Mouse (Mus musculus): ENCODE data around the gene Cfb.

The Cfb gene

GRCm38 (mm10) chr17:34885615-34886014, 23.3 kb upstream of the Cfb start:
- CTCF ChIA-PET: no interaction called here

GRCm38 (mm10) chr17:34884704-34885103, 22.4 kb upstream of the Cfb start:
- CTCF ChIA-PET: no interaction called here

- CTCF ChIA-PET: interaction anchor here (0.6 kb wide), 1 partner anchor 25 kb away, joined by 3 read pairs; no protein-coding TSS in a partner anchor
These were observed 21.0 kb upstream of the Cfb start for GRCm38 (mm10) chr17:34883332-34883731.

GRCm38 (mm10) chr17:34881683-34882310, 19.5 kb upstream of the Cfb start, which contains the start of gene Gm20547:
Gene Gm20547, minus strand, starts transcription at chr17:34882042.
- CTCF ChIA-PET: interaction anchor here (0.7 kb wide), 2 partner anchors 335 to 1011 kb away, joined by 5 to 6 read pairs; no protein-coding TSS in a partner anchor

- CTCF ChIA-PET: no interaction called here
These were observed 18.8 kb upstream of the Cfb start for GRCm38 (mm10) chr17:34881166-34881565.

GRCm38 (mm10) chr17:34879336-34879879, 17.1 kb upstream of the Cfb start, which contains the start of gene Zbtb12:
Gene Zbtb12, plus strand, starts transcription at chr17:34879483.
- CTCF ChIA-PET: interaction anchor here (0.5 kb wide), 2 partner anchors 11 to 319 kb away, joined by 5 to 8 read pairs; no protein-coding TSS in a partner anchor

GRCm38 (mm10) chr17:34874321-34874720, 12.0 kb upstream of the Cfb start:
- CTCF ChIA-PET: no interaction called here

- CTCF ChIA-PET: no interaction called here
These were observed 3.7 kb upstream of the Cfb start for GRCm38 (mm10) chr17:34865981-34866380.

GRCm38 (mm10) chr17:34861704-34862415, 458 bp downstream of the Cfb start:
- CTCF ChIA-PET: interaction anchor here (0.5 to 0.7 kb wide), 2 partner anchors 12 to 50 kb away, joined by 3 read pairs; partner anchors contain the start of genes Nelfe and Skiv2l

GRCm38 (mm10) chr17:34860514-34860913, 1.8 kb downstream of the Cfb start:
- CTCF ChIA-PET: no interaction called here

- CTCF ChIA-PET: no interaction called here
These were observed 3.6 kb downstream of the Cfb start for GRCm38 (mm10) chr17:34858670-34859069.

GRCm38 (mm10) chr17:34855825-34856224, 6.5 kb downstream of the Cfb start:
- CTCF ChIA-PET: interaction anchor here (0.6 to 1.5 kb wide), 3 partner anchors 56 to 838 kb away, joined by 6 to 7 read pairs (median 6); no protein-coding TSS in a partner anchor

- CTCF ChIA-PET: no interaction called here
These were observed 7.6 kb downstream of the Cfb start for GRCm38 (mm10) chr17:34854761-34855160.

- CTCF ChIA-PET: interaction anchor here (0.7 kb wide), 1 partner anchor 33 kb away, joined by 11 read pairs; no protein-coding TSS in a partner anchor
These were observed 8.8 kb downstream of the Cfb start for GRCm38 (mm10) chr17:34853511-34853910.

- CTCF ChIA-PET: no interaction called here
These were observed 11.7 kb downstream of the Cfb start for GRCm38 (mm10) chr17:34850517-34851125.

- CTCF ChIA-PET: interaction anchor here (0.5 kb wide), 1 partner anchor 12 kb away, joined by 3 read pairs; the partner anchor contains the start of gene Cfb
These were observed 12.4 kb downstream of the Cfb start, which contains the start of the genes Skiv2l and Nelfe for GRCm38 (mm10) chr17:34849722-34850516. Gene Skiv2l, minus strand, starts transcription at chr17:34850210. Gene Nelfe, plus strand, starts transcription at chr17:34850391.

- CTCF ChIA-PET: no interaction called here
These were observed 14.7 kb downstream of the Cfb start for GRCm38 (mm10) chr17:34847615-34848014.

GRCm38 (mm10) chr17:34847192-34847591, 15.1 kb downstream of the Cfb start:
- CTCF ChIA-PET: no interaction called here

- CTCF ChIA-PET: no interaction called here
These were observed 17.4 kb downstream of the Cfb start for GRCm38 (mm10) chr17:34844884-34845283.

- CTCF ChIA-PET: no interaction called here
These were observed 21.5 kb downstream of the Cfb start for GRCm38 (mm10) chr17:34840736-34841307.

GRCm38 (mm10) chr17:34838785-34839184, 23.5 kb downstream of the Cfb start:
- CTCF ChIA-PET: no interaction called here

All from spleen, embryonic (tissue).